Mouse (Mus musculus) mouse trophoblast stem cell (cell line): ENCODE measurements around the gene Jag2.

Source experiments
- in situ Hi-C, 2 experiments: fragments of 300-500 bp; cut with MseI, MboI; formaldehyde crosslinking; loops; 2 replicates in 1 of 2; 3 replicates in 1 of 2; pipeline ENCODE4 v1.15.1; 2025

Gene Jag2

GRCm38 (mm10) chr12:112941156-112941775 is 11.7 kb upstream of the Jag2 start:
- in situ Hi-C loops, result no loop called here

DNA sequence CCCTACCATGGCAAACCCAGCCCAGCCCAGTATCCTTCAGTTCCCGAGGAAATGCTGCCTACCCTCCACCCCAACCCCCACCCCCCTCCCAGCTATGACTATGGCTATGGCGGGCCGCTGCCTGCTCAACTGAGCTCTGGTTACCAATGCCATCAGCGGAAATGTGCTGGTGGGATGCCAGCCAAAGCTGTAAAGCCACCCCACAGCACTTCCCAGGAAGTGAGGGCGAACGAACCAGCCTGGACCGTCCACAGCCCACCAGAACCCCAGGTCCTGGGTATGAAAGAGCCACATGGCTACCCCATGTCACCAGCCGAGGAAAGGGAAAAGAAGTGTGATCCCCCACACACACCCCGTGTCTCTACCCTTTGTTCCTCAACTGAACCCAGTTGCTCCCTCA is 11.1 kb upstream of the Jag2 start:
- in situ Hi-C loops, result no loop called here

DNA sequence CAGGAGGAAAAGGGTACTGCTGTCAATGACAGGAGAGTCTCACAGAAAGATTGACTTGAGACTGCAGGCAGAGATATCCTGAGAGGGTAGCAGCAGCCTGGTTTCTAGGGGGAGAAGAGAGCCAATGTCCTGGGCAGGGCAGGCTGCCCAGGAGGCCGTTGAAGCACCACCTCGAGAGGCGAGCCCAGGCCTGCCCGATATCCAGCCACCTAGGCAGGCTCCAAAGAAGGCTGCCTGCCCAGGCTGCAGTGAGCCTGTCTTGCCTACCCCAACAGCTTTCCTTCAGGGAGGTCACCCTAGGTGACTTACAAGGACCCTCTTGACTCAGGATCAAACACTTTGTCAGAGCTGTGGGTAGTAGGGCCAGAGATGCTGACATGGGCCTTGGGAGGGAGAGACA is 10.7 kb upstream of the Jag2 start:
- in situ Hi-C loops, result no loop called here

- in situ Hi-C loops, result no loop called here
Observed at GRCm38 (mm10) chr12:112938873-112939565, 9.4 kb upstream of the Jag2 start.

DNA sequence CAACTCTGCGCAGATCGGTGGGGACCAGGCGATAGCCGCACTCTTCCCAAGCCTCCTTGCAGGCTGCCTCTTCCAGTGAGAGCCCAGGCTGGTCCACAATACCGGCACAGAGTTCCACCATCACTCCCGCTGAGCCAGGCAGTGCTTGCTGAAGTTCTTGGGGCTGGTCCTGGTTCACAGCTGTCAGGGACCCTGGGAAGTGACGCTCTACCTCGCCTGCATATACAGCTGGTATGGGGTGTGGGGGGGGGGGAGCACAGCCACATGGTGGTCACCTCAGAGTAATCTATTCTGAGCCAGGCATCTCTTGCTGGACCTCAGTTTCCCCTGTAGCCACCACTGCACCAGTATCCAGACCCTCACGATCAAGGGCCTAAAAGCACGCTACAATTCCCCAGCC is 8.8 kb upstream of the Jag2 start:
- in situ Hi-C loops, result no loop called here

DNA sequence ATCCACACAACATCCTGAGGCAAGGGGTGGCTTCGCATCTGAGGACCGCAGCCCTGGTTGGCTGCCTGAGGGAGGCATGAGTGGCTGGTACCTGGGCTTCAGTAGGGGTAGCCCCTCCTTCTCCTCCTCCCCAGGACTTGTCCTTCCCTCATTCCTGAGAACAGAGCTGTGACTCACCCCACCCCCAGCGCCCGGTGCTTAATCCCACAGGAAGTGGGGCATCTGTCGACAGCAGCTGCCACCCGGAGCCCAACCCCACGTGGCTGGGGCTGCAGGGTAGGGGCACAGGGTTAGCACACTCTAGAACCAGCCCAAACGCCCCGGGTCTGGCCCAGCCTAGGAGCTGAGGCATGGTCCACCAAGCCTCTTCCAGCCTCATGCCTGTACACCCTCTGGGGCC is 8.3 kb upstream of the Jag2 start:
- in situ Hi-C loops, result no loop called here

- in situ Hi-C loops, result no loop called here
Observed at GRCm38 (mm10) chr12:112932647-112933046, 3.1 kb upstream of the Jag2 start.

DNA sequence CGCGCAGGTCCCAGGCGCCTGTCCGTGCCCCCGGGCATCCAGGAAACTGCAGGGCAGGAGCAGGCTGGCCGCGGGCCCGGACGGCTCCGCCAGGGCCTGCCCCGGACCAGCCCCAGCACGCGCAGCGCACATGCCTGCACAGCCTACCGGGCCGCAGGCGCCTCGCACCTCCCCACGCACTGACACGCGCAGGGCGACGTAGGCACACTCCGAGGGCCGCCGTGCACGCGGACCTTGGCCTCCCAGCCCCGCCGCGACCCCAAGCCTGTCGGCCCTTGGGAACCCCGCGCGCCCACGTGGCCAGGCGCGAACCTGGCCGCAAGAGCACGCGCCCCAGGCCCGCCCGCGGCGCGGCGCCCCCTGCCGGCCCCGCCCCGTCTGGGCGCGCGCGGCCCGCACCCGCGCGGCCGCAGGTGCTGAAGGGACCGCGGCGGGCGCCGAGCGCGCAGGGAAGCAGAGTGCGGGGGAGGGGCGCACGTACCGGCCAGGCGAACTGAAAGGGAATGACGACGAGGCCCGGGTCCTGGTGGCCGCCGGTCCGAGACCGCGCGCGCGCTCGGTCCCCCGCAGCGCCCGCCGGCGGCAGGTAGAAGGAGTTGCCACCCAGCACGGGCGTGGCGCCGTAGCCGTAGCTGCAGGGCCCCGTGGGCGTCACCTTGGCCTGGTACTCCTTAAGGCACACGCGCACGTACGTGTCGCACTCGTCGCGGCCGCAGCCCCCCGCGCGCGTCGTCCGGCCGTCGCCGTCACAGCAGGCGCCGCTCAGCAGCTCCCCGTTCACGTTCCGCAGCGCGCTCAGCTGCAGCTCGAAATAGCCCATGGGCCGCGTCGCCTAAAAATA is 955 bp downstream of the Jag2 start:
- in situ Hi-C loops, result no loop called here

DNA sequence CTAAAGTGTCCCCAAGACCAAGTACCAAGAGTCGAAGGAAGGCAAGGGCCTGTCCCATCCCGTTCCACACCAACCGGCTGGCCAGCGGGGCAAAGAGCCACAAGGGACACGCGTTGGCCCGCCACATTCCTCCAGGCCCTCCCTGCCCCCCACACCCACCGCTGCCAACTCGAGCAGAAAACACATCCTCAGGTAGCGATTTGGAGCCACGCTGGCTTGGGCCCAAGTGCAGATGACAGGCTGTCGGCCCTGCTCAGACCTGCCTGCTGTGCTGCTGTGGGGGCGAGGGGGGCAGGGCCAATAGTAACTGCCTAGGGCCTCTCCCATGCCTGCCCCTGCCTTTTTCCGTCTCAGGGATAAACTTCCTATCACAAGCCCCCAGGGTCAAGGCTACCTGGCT is 2.3 kb downstream of the Jag2 start:
- in situ Hi-C loops, result no loop called here

- in situ Hi-C loops, result no loop called here
Observed at GRCm38 (mm10) chr12:112925950-112926349, 3.6 kb downstream of the Jag2 start.

- in situ Hi-C loops, result no loop called here
Observed at GRCm38 (mm10) chr12:112922541-112922940, 7.0 kb downstream of the Jag2 start.

DNA sequence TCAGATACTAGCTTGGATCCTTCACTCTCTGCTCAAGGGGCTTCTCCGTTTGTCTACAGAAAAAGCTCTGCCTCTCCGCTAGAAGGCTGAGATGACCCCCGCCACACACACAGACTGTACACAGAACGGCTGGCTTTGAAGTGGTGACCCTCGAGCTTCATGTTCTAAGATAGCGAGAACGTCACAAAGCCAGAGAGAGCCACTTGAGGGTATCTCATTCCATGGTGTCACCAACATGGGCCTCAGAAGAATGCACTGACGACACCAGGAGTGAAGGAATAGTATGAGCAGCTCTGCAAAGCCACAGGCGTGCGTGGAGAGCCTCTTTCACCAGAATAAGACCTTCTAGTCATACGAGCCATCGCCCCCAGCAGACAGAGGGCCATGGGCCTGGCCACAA is 8.1 kb downstream of the Jag2 start:
- in situ Hi-C loops, result no loop called here

DNA sequence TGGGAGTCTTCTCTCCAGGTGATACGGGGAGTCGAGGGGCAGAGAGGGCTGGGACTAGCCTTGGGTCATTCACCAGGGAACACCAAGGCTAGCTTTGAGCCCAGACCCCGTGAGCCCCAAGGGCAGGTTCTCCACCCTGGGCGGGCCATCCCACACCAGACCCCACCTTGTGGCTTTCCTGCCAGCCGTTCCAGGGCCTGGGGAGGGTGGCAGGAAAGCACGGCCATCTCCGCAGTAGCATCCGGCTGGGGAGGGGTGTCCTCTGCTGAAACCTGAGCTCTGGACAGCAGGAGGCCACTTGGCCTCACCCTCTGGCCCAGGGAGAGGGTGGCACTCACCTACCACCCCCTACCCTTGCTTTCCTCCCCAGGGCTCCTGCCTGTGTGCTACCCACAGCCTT is 11.7 kb downstream of the Jag2 start:
- in situ Hi-C loops, result no loop called here

DNA sequence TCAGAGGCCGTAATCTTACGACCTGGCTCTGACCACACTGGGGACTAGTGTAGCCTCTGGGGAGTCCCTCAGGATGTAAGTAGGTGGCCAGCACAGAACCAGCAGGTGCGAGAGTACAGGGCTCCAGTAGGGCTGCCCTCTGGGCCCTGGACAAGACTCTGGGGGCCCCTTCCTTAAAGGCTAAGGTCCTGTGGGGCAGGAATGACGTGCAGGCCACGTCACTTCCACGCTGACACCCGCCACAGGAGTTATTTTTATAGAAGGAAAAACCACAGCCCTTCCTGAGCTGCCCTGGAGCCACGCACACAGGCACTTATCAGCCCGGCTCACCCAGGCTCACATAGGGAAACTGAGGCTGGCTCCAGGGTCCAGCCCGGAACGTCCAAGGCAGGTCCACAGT is 12.1 kb downstream of the Jag2 start:
- in situ Hi-C loops, result no loop called here

DNA sequence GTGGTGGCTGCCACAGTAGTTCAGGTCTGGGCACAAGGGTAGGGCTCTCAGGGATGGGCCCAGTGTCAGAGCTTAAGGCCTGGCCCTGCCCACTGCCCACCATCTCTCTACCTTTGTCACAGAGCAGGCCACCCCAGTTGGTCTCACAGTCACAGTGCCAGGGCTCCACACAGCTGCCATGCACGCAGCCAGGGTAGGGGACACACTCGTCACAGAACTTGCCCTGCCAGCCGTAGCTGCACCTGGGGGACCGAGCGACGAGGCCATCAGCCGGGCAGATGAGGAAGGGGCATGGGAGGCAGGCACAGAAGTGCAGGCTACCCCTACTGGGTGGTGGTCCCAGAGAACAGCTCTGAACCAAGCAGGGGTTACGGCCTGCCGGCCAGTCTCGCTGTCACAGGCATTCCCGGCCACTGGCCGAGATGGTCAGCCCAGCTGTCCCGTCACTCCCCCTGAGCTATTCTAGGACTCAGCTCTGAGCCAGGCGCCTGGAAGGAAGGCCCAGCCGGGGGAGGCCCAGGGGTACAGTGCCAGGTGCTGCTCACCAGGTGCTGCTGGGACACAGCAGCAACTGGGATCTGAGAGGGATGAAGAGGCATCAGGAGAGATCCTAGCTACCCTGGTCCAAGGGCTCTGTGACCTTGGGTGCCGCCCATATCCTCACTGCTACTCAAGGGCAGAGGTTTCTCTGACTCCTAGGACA is 12.7 kb downstream of the Jag2 start:
- in situ Hi-C loops, result no loop called here

- in situ Hi-C loops, result no loop called here
Observed at GRCm38 (mm10) chr12:112915587-112915986, 14.0 kb downstream of the Jag2 start.

GRCm38 (mm10) chr12:112914527-112914926 is 15.0 kb downstream of the Jag2 start:
- in situ Hi-C loops, result no loop called here

DNA sequence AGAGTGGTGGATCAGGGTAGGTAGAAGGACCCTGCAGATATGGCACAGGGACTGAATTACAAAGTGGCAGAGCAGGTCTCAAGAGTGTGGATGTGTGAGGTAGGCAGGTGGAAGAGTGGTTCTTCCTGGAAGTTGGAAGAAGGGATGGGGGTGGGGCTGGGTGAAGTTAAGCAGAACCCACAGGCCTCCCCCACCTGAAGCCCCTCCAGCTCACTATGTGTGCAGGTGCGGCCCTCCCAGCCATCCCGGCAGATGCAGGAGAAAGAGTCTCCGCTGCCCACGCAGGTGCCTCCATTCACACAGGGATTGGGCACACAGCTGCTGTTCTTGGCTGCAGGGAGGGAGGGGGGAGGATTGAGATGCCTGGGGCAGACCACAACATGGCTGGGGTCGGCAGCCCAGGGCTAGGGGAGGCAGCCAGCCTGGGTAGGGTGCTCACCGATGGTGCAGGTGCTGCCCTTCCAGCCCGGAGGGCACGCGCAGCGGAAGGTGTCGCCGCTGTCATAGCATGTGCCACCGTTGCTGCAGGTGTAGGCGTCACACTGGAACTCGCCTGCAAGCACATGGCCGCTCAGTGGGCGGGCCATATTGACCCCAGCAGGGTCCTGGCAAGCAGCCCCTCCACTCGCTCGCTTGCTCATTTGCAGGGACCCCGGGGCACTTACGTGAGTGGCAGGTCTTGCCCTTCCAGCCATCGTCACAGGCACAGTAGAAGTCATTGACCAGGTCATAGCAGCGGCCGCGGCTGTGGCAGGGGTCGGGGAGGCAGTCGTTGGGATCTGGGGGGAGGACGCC is 16.4 kb downstream of the Jag2 start:
- in situ Hi-C loops, result no loop called here

GRCm38 (mm10) chr12:112911701-112912100 is 17.9 kb downstream of the Jag2 start:
- in situ Hi-C loops, result no loop called here

GRCm38 (mm10) chr12:112908991-112909390 is 20.6 kb downstream of the Jag2 start:
- in situ Hi-C loops, result no loop called here

DNA sequence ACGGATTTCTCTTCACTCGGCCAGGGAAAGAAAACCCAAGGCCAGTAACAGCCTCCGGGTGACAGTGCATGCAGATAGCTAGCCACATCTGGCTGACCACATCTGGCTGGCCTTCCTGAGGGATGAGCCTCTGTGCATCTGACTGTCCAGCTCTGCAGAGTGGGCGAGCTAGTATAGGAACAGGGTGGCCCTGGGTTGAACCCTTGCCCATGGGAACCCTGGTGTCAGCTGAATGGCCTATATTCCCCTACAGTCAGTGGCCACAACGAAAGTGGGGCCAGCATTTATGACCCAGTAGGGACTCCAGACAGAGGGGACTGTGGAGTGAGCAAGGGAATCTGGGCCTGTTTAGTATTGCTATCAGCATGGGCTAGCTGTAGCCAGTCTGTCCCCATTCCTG is 24.6 kb downstream of the Jag2 start:
- in situ Hi-C loops, result no loop called here
